Mouse (Mus musculus) lung, adult 2 months (tissue): Measurements from ENCODE around the gene Dnah11. TPM values are rescaled to one million over a fixed set of nuclear protein-coding genes. Genes with fewer than 3 reads are reported as not detected.

ENCODE experiments used
- DNase-seq: peaks from one replicate; pipeline ENCODE4 v3.0.0; 2022
- H3K4me1 ChIP-seq: fragments of 200-500 bp; 2 replicates; pipeline ENCODE4 v1.6.1; 2011; ENCODE audit warnings: low read length; ENCODE audit not compliant: control insufficient read depth, insufficient read depth
- H3K4me3 ChIP-seq: fragments of 200-500 bp; replicated peaks from 2 replicates; pipeline ENCODE3; 2011; ENCODE audit warnings: low read depth, mild to moderate bottlenecking, control low read depth, low read length; ENCODE audit errors: extremely low read depth
- CTCF ChIP-seq: fragments of 200-500 bp; IDR thresholded peaks from 2 replicates; pipeline ENCODE4 v1.5.1; 2011; ENCODE audit warnings: mild to moderate bottlenecking, low read length, control low read depth; ENCODE audit not compliant: insufficient read depth
- POLR2A ChIP-seq: fragments of 200-500 bp; IDR thresholded peaks from 2 replicates; pipeline ENCODE4 v1.6.1; 2011; ENCODE audit warnings: low read depth, mild to moderate bottlenecking, control low read depth, low read length, borderline replicate concordance; ENCODE audit errors: extremely low read depth
- WGBS: fragments of 180-500 bp; shearing (Covaris S2); methylation state at CpG from one replicate; pipeline ENCODE4 v1.1.7; 2018; 5-methylcytosine and 5-hydroxymethylcytosine counted together
- polyA plus RNA-seq: library from polyadenylated mRNA; depleted of rRNA; stranded (reverse); fragments of >200 nt; gene quantifications from 2 replicates; pipeline ENCODE4 v1.2.3, GENCODE M21; 2012

Dnah11 gene
- polyA plus RNA-seq, 1 experiment = 2.0 TPM

- TF ChIP-seq CTCF (no peak), POLR2A (no peak)
- no peak overlapping the region for H3K4me3 ChIP-seq
- 74% methylated on average over 4 of the region's 4 CpGs for WGBS
Observed at GRCm38 (mm10) chr12:118104520-118104919, 94.3 kb downstream of the Dnah11 start.

DNA sequence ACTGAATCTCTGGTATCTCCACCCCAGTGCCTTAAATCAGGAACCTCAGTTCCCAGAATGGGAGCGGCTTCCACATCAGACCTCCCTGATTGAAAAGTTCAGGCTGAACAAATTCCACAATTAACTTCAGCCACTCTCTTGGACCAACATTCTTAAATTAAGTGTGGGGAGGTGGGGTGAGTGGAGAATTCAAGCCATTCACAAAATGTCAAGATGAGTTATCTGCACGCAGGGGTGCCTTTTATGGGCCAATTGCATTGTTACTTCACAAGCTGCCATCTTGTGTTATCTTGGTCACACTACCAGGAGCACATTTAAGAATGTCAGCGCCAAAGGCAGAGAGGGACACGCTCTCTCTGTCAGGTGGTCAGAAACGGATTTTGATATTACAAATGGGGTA is 99.1 kb downstream of the Dnah11 start:
- TF ChIP-seq POLR2A (no peak), CTCF (no peak)
- WGBS = 80% methylated on average over 5 of the region's 5 CpGs
- Histone ChIP-seq H3K4me3 (no peak overlapping the region), H3K4me1 (no peaks in the 10 kb centered on the region; the same call in 1 of the 2 replicates)
- no peak for DNase-seq

More at GRCm38 (mm10) chr12:118104520-118104919, 94.3 kb downstream of the Dnah11 start:
- H3K4me1 ChIP-seq = no peaks in the 10 kb centered on the region; the same call in 1 of the 2 replicates
- no peak for DNase-seq

- Histone ChIP-seq H3K4me3 (no peak overlapping the region), H3K4me1 (no peaks in the 10 kb centered on the region)
- TF ChIP-seq CTCF = no peak
- TF ChIP-seq POLR2A = no peak
- no peak for DNase-seq
- WGBS = 68% methylated on average over 3 of the region's 3 CpGs
Observed at GRCm38 (mm10) chr12:118098257-118098656, 100.6 kb downstream of the Dnah11 start.

- TF ChIP-seq POLR2A (no peak), CTCF (no peak)
- Histone ChIP-seq H3K4me3 (no peak overlapping the region), H3K4me1 (no peaks in the 10 kb centered on the region)
- no peak for DNase-seq
- 83% methylated on average over 4 of the region's 4 CpGs for WGBS
Observed at GRCm38 (mm10) chr12:118094946-118095345, 103.9 kb downstream of the Dnah11 start.

GRCm38 (mm10) chr12:118085291-118085690 is 113.6 kb downstream of the Dnah11 start:
- no peak for TF ChIP-seq POLR2A
- WGBS = 85% methylated on average over 1 of the region's 1 CpGs
- no peak overlapping the region for H3K4me3 ChIP-seq
- no peaks in the 10 kb centered on the region for H3K4me1 ChIP-seq
- no peak for DNase-seq

GRCm38 (mm10) chr12:118084806-118085205 is 114.0 kb downstream of the Dnah11 start:
- TF ChIP-seq POLR2A (no peak), CTCF (no peak)
- DNase-seq = no peak
- no peak overlapping the region for H3K4me3 ChIP-seq
- WGBS = 71% methylated on average over 3 of the region's 3 CpGs
- no peaks in the 10 kb centered on the region for H3K4me1 ChIP-seq

GRCm38 (mm10) chr12:118084134-118084533 is 114.7 kb downstream of the Dnah11 start:
- Histone ChIP-seq H3K4me1 (no peaks in the 10 kb centered on the region), H3K4me3 (no peak overlapping the region)
- 72% methylated on average over 5 of the region's 5 CpGs for WGBS
- DNase-seq = no peak
- TF ChIP-seq POLR2A = no peak

DNA sequence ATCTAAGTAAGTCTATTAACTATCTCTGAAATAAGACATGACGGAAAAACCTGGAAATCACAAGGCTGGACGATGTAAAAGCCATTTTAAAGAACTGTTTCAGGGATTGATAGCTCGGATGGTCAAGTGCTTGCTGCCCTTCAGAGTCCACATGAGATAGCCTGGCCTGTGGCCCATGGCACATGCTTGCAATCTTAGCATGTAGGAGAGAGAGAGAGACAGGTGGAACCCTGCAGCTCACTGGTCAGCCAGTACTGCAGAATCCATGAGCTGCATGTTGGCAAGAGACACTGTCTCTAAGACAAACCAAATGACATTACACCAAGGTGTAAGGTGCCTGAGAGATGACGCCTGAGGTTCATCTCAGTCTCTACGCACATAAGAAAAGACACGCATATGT is 118.4 kb downstream of the Dnah11 start:
- TF ChIP-seq POLR2A = no peak
- TF ChIP-seq CTCF = no peak
- no peaks in the 10 kb centered on the region for H3K4me1 ChIP-seq
- WGBS = 91% methylated on average over 6 of the region's 6 CpGs
- DNase-seq = no peak
- H3K4me3 ChIP-seq = no peak overlapping the region

DNA sequence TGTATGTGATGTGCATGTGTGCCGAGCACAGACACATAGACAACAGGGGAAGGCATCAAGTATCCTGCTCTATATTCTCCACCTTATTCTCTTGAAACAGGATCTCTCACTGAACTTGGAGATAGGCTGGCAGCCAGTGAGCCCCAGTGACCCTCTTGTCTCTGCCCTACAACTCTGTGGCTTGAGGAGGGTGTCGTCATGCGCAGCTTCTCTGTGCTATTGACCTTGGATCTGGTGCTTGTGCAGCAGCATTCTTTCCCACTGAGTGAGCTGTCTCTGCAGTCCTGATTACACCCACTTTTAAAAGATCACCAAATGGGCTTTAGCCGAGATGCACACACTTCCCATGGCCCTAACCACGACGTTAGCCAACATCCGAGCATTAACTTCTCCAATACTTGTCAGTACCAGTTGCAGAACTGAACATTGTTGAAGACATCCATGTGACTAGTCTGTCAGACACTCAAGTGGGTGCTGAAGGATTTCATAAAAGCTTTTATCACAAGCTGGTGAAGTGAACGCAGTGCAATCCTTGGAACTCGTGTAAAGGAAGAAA is 120.3 kb downstream of the Dnah11 start:
- no peak for DNase-seq
- 55% methylated on average over 9 of the region's 9 CpGs for WGBS
- TF ChIP-seq CTCF = no peak
- no peak for TF ChIP-seq POLR2A
- Histone ChIP-seq H3K4me3 (no peak overlapping the region), H3K4me1 (no peaks in the 10 kb centered on the region)

DNA sequence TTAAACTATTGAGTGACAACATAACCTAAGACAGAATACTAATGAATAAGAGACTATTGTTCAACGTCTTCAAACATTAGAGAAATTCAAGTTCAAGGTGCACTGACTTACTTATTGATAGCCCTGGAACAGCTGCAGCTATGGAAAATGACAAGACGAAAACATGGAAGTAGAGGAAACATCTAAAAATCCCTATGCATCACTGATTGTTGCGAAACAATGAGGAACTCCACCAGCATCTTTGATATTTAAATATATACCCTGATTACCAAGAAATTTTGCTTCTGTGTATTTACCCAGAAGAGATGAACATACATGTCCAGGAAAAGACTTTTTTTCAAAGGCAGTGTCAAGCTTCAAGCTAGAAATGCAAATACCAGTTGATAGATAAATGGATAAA is 122.0 kb downstream of the Dnah11 start:
- DNase-seq = no peak
- TF ChIP-seq CTCF (no peak), POLR2A (no peak)
- 72% methylated on average over 3 of the region's 3 CpGs for WGBS

More for the DNA sequence above, 122.0 kb downstream of the Dnah11 start:
- no peaks in the 10 kb centered on the region for H3K4me1 ChIP-seq
- H3K4me3 ChIP-seq = no peak overlapping the region
